Mouse (Mus musculus) E14TG2a.4 (cell line): ENCODE data around the gene Tmem181a.
"Not testable (repeated sequence)": the region's sequence is repeated elsewhere in the genome, so short reads cannot be mapped to it uniquely, and the experiment has no call there.

ENCODE experiments used
- CTCF ChIP-seq: conservative IDR thresholded peaks from 2 replicates; pipeline ENCODE4 v1.5.1; 2014; ENCODE audit warnings: low read length
- NANOG ChIP-seq: IDR thresholded peaks from 2 replicates; pipeline ENCODE4 v1.6.1; 2014; ENCODE audit warnings: borderline replicate concordance, low read length, mixed read lengths
- POU5F1 ChIP-seq: IDR thresholded peaks from 2 replicates; pipeline ENCODE4 v1.6.1; 2014; ENCODE audit warnings: low read length, borderline replicate concordance

- TF ChIP-seq CTCF, NANOG, POU5F1: not testable (repeated sequence)
These were observed 68.9 kb downstream of the Tmem181a start for GRCm38 (mm10) chr17:6325543-6325942.
